ENCODE assay signal across 10 mouse cellular contexts in genomic region chr2:70989201-70990191, GRCm38 (mm10).
DNase-seq lines count a peak whose midpoint lies in the region; ATAC-seq and TF ChIP-seq lines count a peak whose summit lies in the region.
"Had no signal": no experiment of that assay in that cellular context is flagged by ENCODE, and none has a peak within 500 bp of the region (broad histone marks: within the 10 kb centered on the region; RNA-seq: fewer than 3 reads in every experiment).

No protein-coding gene starts in this region.

- no peaks in the 10 kb centered on the region for H3K9me3 ChIP-seq in liver, embryonic 13.5 days (replicated peaks)
- no peaks in the 10 kb centered on the region for H3K9me3 ChIP-seq in stomach, postnatal 0 days (ENCODE audit: control insufficient read depth, low read length)

- no peaks in the 10 kb centered on the region for H3K27me3 ChIP-seq in thymus, adult 2 months (ENCODE audit: control insufficient read depth, insufficient read depth, low read length)
- H3K27me3 ChIP-seq in liver, embryonic 13.5 days: 0 out of 2 replicates have a peak, but pooled peaks cover 3% of the 10 kb centered on the region
- no peaks in the 10 kb centered on the region for H3K27me3 ChIP-seq in stomach, postnatal 0 days (ENCODE audit: control insufficient read depth, insufficient read depth, low read length)

- no peak for TF ChIP-seq POLR2A in thymus, adult 2 months (IDR thresholded peaks at IDR 0.05; ENCODE audit: control insufficient read depth, extremely low read depth, insufficient read depth, low read length, poor library complexity)
- no peak for TF ChIP-seq POLR2A in lung, adult 2 months (IDR thresholded peaks at IDR 0.05; ENCODE audit: borderline replicate concordance, extremely low read depth, low read depth, low read length)

- no peak for TF ChIP-seq CTCF in thymus, adult 2 months (IDR thresholded peaks at IDR 0.05; ENCODE audit: borderline replicate concordance, control insufficient read depth, extremely low read depth, insufficient read depth, low read length, poor library complexity)
- TF ChIP-seq CTCF in stomach, postnatal 0 days (IDR thresholded peaks at IDR 0.05; ENCODE audit: low read depth): no peak
- no peak for TF ChIP-seq CTCF in lung, adult 2 months (IDR thresholded peaks at IDR 0.05; ENCODE audit: insufficient read depth, low read length)

- peak; percentile 37 for DNase-seq in adrenal gland, adult 8-10 months
- no peak for DNase-seq in adrenal gland, postnatal 4 days (ENCODE audit: low spot score in 2 of 2)
- DNase-seq in thymus, adult 2 months: peak; percentile 18
- DNase-seq in thymus, adult 18-20 months: no peak
- no peak for DNase-seq in liver, embryonic 13.5 days
- no peak for DNase-seq in stomach, postnatal 0 days (ENCODE audit: low spot score)
- DNase-seq in layer of hippocampus, postnatal 36 days: no peak
- DNase-seq in lung, adult 2 months: no peak
- DNase-seq: cerebellum, postnatal 36 days; kidney, adult 11 months had no signal

- H3K36me3 ChIP-seq in thymus, adult 2 months (ENCODE audit: control insufficient read depth, insufficient read depth, low read length): no peaks in the 10 kb centered on the region
- H3K36me3 ChIP-seq in liver, embryonic 13.5 days: no peaks in the 10 kb centered on the region
- no peaks in the 10 kb centered on the region for H3K36me3 ChIP-seq in stomach, postnatal 0 days (ENCODE audit: control insufficient read depth, insufficient read depth, low read length)

- no peak overlapping the region for H3K27ac ChIP-seq in thymus, adult 2 months (ENCODE audit: control insufficient read depth, insufficient read depth, low read length)
- no peak overlapping the region for H3K27ac ChIP-seq in liver, embryonic 13.5 days
- no peak overlapping the region; the same call in 1 of the 2 replicates for H3K27ac ChIP-seq in stomach, postnatal 0 days (replicated peaks)

- no peak overlapping the region for H3K9ac ChIP-seq in liver, embryonic 13.5 days
- no peak overlapping the region for H3K9ac ChIP-seq in stomach, postnatal 0 days (ENCODE audit: low read length)

- TF ChIP-seq EP300 in stomach, postnatal 0 days (optimal IDR thresholded peaks at IDR 0.05): no peak

- H3K4me3 ChIP-seq in thymus, adult 2 months (ENCODE audit: control insufficient read depth, insufficient read depth, low read length): no peak overlapping the region
- H3K4me3 ChIP-seq in liver, embryonic 13.5 days (replicated peaks): no peak overlapping the region
- no peak overlapping the region for H3K4me3 ChIP-seq in stomach, postnatal 0 days (ENCODE audit: low read depth, low read length)
- H3K4me3 ChIP-seq in lung, adult 2 months (replicated peaks; ENCODE audit: extremely low read depth, low read depth, low read length): no peak overlapping the region

- ATAC-seq in liver, embryonic 13.5 days (ENCODE audit: low read depth): no peak
- ATAC-seq in stomach, postnatal 0 days (ENCODE audit: low FRiP score, low TSS enrichment): no peak

- H3K4me2 ChIP-seq in liver, embryonic 13.5 days: peak overlapping the region; percentile 17; the same call in 1 of the 2 replicates
- H3K4me2 ChIP-seq in stomach, postnatal 0 days (replicated peaks; ENCODE audit: low read depth): no peak overlapping the region

- H3K4me1 ChIP-seq in thymus, adult 2 months (replicated peaks; ENCODE audit: control insufficient read depth, insufficient read depth, low read length): peaks cover 16% of the 10 kb centered on the region
- peaks cover 34% of the 10 kb centered on the region for H3K4me1 ChIP-seq in liver, embryonic 13.5 days (replicated peaks)
- no peaks in the 10 kb centered on the region for H3K4me1 ChIP-seq in stomach, postnatal 0 days (replicated peaks; ENCODE audit: control insufficient read depth, insufficient read depth)
- no peaks in the 10 kb centered on the region; the same call in 1 of the 2 replicates for H3K4me1 ChIP-seq in lung, adult 2 months (ENCODE audit: control insufficient read depth, insufficient read depth, low read length)

- WGBS in thymus, adult 2 months: 39% methylated on average over 17 of the region's 17 CpGs
- 26% methylated on average over 17 of the region's 17 CpGs for WGBS in liver, embryonic 13.5 days (ENCODE audit: insufficient replicate concordance)
- 69% methylated on average over 17 of the region's 17 CpGs for WGBS in stomach, postnatal 0 days
- WGBS in lung, adult 2 months: 62% methylated on average over 17 of the region's 17 CpGs

Comparison
In these comparisons a context has a peak if more than half of its experiments do, and no peak if none do; other contexts are left out.
1. DNase-seq: peak in adrenal gland, adult 8-10 months (single experiment) and thymus, adult 2 months (single experiment); none in adrenal gland, postnatal 4 days (0 of 2), thymus, adult 18-20 months (0 of 2), liver, embryonic 13.5 days (single experiment), stomach, postnatal 0 days (single experiment), layer of hippocampus, postnatal 36 days (0 of 2) and lung, adult 2 months (single experiment).